ENCODE assay signal across 25 mouse cellular contexts in the genomic region with DNA sequence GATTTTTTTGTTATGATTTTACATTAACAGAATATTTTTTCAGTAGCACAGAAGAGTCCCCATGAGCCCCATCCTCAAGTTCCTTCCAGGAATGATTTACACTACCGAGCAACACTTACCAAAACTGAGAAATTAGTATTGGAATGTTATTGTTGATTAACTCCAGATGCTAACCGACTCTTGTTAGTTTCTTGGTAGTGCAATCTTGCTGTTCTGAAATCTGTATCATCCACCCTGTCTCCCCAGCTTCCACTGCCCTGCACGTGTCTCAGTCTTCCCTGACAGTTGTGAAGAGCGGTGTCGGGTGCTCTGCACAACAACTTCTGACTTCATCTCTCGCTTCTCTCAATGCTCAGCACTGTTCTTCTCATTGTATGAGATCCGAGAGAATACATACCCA.
"Had no signal": no experiment of that assay in that cellular context is flagged by ENCODE, and none has a peak within 500 bp of the region (broad histone marks: within the 10 kb centered on the region; RNA-seq: fewer than 3 reads in every experiment).

No protein-coding gene starts in this region.

- H3K27me3 ChIP-seq: intestine, embryonic 15.5 days; kidney, embryonic 15.5 days; limb, embryonic 12.5 days; liver, embryonic 13.5 days; megakaryocyte, embryonic 14.5 days; midbrain, embryonic 15.5 days; neural tube, embryonic 12.5 days; neural tube, embryonic 15.5 days; stomach, embryonic 15.5 days had no signal

- H3K27ac ChIP-seq: intestine, embryonic 15.5 days; kidney, embryonic 15.5 days; layer of hippocampus, adult 2 months; left cerebral cortex, adult 2 months; limb, embryonic 12.5 days; liver, embryonic 13.5 days; midbrain, embryonic 10.5 days; midbrain, embryonic 15.5 days; neural tube, embryonic 12.5 days; neural tube, embryonic 15.5 days; stomach, embryonic 15.5 days had no signal

- H3K9ac ChIP-seq: intestine, embryonic 15.5 days; kidney, embryonic 15.5 days; limb, embryonic 12.5 days; liver, embryonic 13.5 days; lung, embryonic 14.5 days; midbrain, embryonic 15.5 days; neural tube, embryonic 12.5 days; neural tube, embryonic 15.5 days; stomach, embryonic 15.5 days had no signal

- H3K36me3 ChIP-seq: intestine, embryonic 15.5 days; kidney, embryonic 15.5 days; limb, embryonic 12.5 days; liver, embryonic 13.5 days; midbrain, embryonic 10.5 days; midbrain, embryonic 15.5 days; neural tube, embryonic 12.5 days; neural tube, embryonic 15.5 days; stomach, embryonic 15.5 days had no signal

- H3K9me3 ChIP-seq: intestine, embryonic 15.5 days; kidney, embryonic 15.5 days; limb, embryonic 12.5 days; liver, embryonic 13.5 days; midbrain, embryonic 10.5 days; midbrain, embryonic 15.5 days; neural tube, embryonic 12.5 days; neural tube, embryonic 15.5 days; stomach, embryonic 15.5 days had no signal

- H3K4me2 ChIP-seq: intestine, embryonic 15.5 days; kidney, embryonic 15.5 days; limb, embryonic 12.5 days; liver, embryonic 13.5 days; lung, embryonic 14.5 days; midbrain, embryonic 15.5 days; neural tube, embryonic 12.5 days; neural tube, embryonic 15.5 days; stomach, embryonic 15.5 days had no signal

- ATAC-seq: intestine, embryonic 15.5 days; midbrain, embryonic 15.5 days had no signal

- H3K4me3 ChIP-seq: intestine, embryonic 15.5 days; kidney, embryonic 15.5 days; layer of hippocampus, adult 2 months; left cerebral cortex, adult 2 months; limb, embryonic 12.5 days; liver, embryonic 13.5 days; megakaryocyte, embryonic 14.5 days; midbrain, embryonic 10.5 days; midbrain, embryonic 15.5 days; neural tube, embryonic 12.5 days; neural tube, embryonic 15.5 days; stomach, embryonic 15.5 days had no signal

- DNase-seq: kidney, adult 11 months; kidney, adult 8-10 months; kidney, postnatal 14 days; layer of hippocampus, adult 9-11 months; layer of hippocampus, postnatal 36 days; liver, embryonic 13.5 days; lung, postnatal 10 days; lung, postnatal 36 days; retina, postnatal 1 day; right cerebral cortex, postnatal 25 days; spleen, adult 18-20 months; thymus, adult 18-20 months; thymus, postnatal 36 days had no signal

- H3K4me1 ChIP-seq: intestine, embryonic 15.5 days; kidney, embryonic 15.5 days; liver, embryonic 13.5 days; megakaryocyte, embryonic 14.5 days; midbrain, embryonic 15.5 days; neural tube, embryonic 12.5 days; neural tube, embryonic 15.5 days; stomach, embryonic 15.5 days had no signal
